Mouse (Mus musculus): ENCODE measurements at regions not wholly inside any gene's neighbourhood (a gene's known extent, or its start where the extent isn't known, plus 50 kb on each side); places are given as distances from the start of the nearest gene placed in this dataset.
A peak's percentile ranks its signal among the peaks of the same experiment; 100 is the strongest.

DNA sequence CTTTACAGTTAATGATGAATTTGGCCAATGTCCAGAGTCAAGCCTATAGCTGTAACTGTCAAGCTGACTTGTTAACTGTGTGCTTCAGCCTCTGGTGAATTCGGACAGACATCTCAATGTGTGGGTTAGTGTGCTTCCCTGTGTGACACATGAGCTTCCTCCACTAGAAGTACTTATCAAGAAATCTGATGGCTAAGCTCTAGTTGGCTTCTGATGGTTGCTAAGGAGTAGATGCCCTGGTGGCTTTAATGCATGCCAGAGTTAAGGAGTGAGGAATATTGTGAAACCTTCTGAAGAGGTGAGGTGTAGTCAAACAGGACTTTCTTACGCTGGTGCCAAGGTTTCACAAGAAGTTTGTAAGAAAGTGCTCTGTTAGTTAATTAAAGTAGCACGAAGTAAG lies 208.1 kb upstream of the Tet2 start:
- TF ChIP-seq CTCF (IDR thresholded peaks at IDR 0.05) (no peak), EP300 (IDR thresholded peaks at IDR 0.05) (peak; percentile 70)
